Mouse (Mus musculus) ES-E14 (cell line): ENCODE data around the gene Nectin2. TPM values are rescaled to one million over a fixed set of nuclear protein-coding genes. Genes with fewer than 3 reads are reported as not detected.

Experiments used
- DNase-seq: peaks from one replicate; pipeline ENCODE4 v3.0.0-alpha.2; 2013; ENCODE audit warnings: low read depth, low spot score
- H3K27ac ChIP-seq: 2 replicates; pipeline ENCODE4 v1.5.1; 2012; ENCODE audit warnings: low read depth, mild to moderate bottlenecking, low read length, moderate library complexity, mixed read lengths; ENCODE audit not compliant: poor library complexity, insufficient read depth, severe bottlenecking
- H3K36me3 ChIP-seq: 2 replicates; pipeline ENCODE4 v1.6.1; 2012; ENCODE audit warnings: mild to moderate bottlenecking, low read length, moderate library complexity, mixed read lengths; ENCODE audit not compliant: control insufficient read depth, poor library complexity, insufficient read depth, severe bottlenecking
- H3K4me1 ChIP-seq, 2 experiments: fragments of 150-350 bp in 1 of 2; sonication (generic) in 1 of 2; 2 replicates each; pipeline ENCODE4 v1.6.1; 2012; ENCODE audit warnings: low read length in 2 of 2, mild to moderate bottlenecking in 1 of 2, mixed read lengths in 1 of 2; ENCODE audit not compliant: control insufficient read depth in 2 of 2, insufficient read depth in 2 of 2, poor library complexity in 1 of 2
- H3K4me3 ChIP-seq, 2 experiments: fragments of 150-350 bp in 1 of 2; sonication (generic) in 1 of 2; 2 replicates each; pipeline ENCODE4 v1.5.1; 2012; ENCODE audit warnings: low read length in 2 of 2, low read depth in 1 of 2, mild to moderate bottlenecking in 1 of 2, mixed read lengths in 1 of 2; ENCODE audit not compliant: insufficient read depth in 1 of 2, poor library complexity in 1 of 2, severe bottlenecking in 1 of 2
- H3K9ac ChIP-seq: 2 replicates; pipeline ENCODE4 v1.6.1; 2012; ENCODE audit warnings: low read depth, mild to moderate bottlenecking, low read length, mixed read lengths; ENCODE audit not compliant: poor library complexity, insufficient read depth, severe bottlenecking
- H3K9me3 ChIP-seq: fragments of 150-350 bp; sonication (generic); 2 replicates; pipeline ENCODE4 v1.6.1; 2012; ENCODE audit warnings: low read depth, mild to moderate bottlenecking, low read length; ENCODE audit not compliant: control insufficient read depth, insufficient read depth
- CHD2 ChIP-seq: IDR thresholded peaks from 2 replicates; pipeline ENCODE4 v1.6.1; 2014; ENCODE audit warnings: mild to moderate bottlenecking, low read depth, low read length, inconsistent platforms
- HCFC1 ChIP-seq: IDR thresholded peaks from 2 replicates; pipeline ENCODE4 v1.6.1; 2012; ENCODE audit warnings: low read length, inconsistent platforms, borderline replicate concordance; ENCODE audit not compliant: insufficient read depth
- MAFK ChIP-seq: IDR thresholded peaks from 2 replicates; pipeline ENCODE4 v1.6.1; 2014; ENCODE audit warnings: mild to moderate bottlenecking, low read depth, low read length, inconsistent platforms; ENCODE audit not compliant: insufficient read depth
- ZC3H11A ChIP-seq: IDR thresholded peaks from 2 replicates; pipeline ENCODE4 v1.6.1; 2012; ENCODE audit warnings: low read depth, mild to moderate bottlenecking, inconsistent platforms, low read length, borderline replicate concordance
- ZNF384 ChIP-seq: IDR thresholded peaks from 2 replicates; pipeline ENCODE4 v1.6.1; 2012; ENCODE audit warnings: low read depth, low read length, inconsistent platforms
- in situ Hi-C, 2 experiments: fragments of 600-800 bp; cut with MboI; formaldehyde crosslinking; loops; one replicate each; pipeline ENCODE4 v1.15.1; 2025; ENCODE audit warnings: low sequenced_read_pairs in 2 of 2, inconsistent platforms in 1 of 2; ENCODE audit not compliant: unreplicated experiment in 2 of 2
- total RNA-seq: library from RNA; depleted of rRNA; stranded (reverse); fragments of 300-350 nt; gene quantifications from 2 replicates; pipeline ENCODE4 v1.2.3, GENCODE M21; 2012

Gene Nectin2
- total RNA-seq, 1 experiment = 241 TPM

DNA sequence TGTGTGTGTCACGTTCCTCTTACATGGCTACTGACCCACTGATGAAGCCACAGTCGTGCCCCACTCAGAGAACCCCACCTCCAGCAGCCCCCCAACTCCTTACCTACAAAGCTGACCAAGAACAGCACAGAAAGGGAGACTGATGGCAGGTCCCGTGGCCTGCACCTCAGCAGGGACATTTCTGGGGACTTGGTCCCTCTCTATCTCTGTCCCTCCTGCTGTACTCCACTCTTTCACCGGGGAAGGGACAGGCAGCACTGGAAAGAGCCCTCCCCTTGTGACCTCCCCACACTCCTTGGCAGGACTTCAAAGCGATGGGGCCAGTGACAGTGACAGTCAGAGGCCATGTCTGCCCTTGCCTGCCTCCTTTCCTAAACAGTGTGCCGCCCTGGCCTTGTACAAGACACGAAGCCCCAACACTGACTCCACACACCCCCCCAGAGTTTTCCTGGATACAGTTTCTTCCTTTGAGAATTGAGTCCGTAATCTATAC lies 69.0 kb downstream of the Nectin2 start, which contains the start of the genes Gm44805 and Apoc4:
Gene Gm44805, minus strand, starts transcription at position 222 of the 493 bp plus-strand sequence.
Gene Apoc4, minus strand, starts transcription at position 278 of the 493 bp plus-strand sequence.
- Histone ChIP-seq H3K36me3 (no peaks in the 10 kb centered on the region), H3K4me3 (no peak within 1 kb of the TSS), H3K9me3 (no peaks in the 10 kb centered on the region), H3K9ac (no peak within 1 kb of the TSS), H3K4me1 (peaks cover 0 to 24% of the 10 kb centered on the region in 2 experiments; a peak in 3 of 4 replicates), H3K27ac (no peak within 1 kb of the TSS)
- in situ Hi-C loops = no loop called here
- no peak for DNase-seq
- TF ChIP-seq ZC3H11A (no peak), CHD2 (no peak), HCFC1 (no peak), MAFK (no peak), ZNF384 (no peak)

DNA sequence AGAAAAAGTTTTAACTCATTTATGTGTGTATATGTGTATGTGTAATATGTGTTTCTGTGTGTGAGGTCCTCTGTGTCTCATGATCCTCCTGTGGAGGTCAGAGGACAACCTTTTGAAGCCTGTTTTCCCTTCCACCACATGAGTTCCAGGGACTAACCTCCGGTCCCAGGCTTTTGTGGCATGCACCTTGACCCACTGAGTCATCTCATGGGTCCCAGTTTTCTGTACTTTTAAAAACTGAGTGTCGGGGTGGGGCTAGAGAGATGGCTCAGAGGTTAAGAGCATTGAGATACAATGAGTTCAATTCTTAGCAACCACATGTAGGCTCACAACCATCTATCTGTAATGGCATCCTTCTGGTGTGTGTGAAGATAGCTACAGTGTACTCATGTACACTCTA lies 69.6 kb downstream of the Nectin2 start:
- DNase-seq = no peak
- H3K9me3 ChIP-seq = no peaks in the 10 kb centered on the region
- no peak overlapping the region for H3K27ac ChIP-seq
- H3K4me1 ChIP-seq = peaks cover 0 to 20% of the 10 kb centered on the region in 2 experiments; a peak in 3 of 4 replicates
- no peaks in the 10 kb centered on the region for H3K36me3 ChIP-seq
- no peak for TF ChIP-seq MAFK
- TF ChIP-seq ZC3H11A = no peak
- TF ChIP-seq CHD2 = no peak
- no peak for TF ChIP-seq HCFC1
- no peak for TF ChIP-seq ZNF384
- H3K9ac ChIP-seq = no peak overlapping the region
- in situ Hi-C loops = no loop called here
- H3K4me3 ChIP-seq = no peak overlapping the region

DNA sequence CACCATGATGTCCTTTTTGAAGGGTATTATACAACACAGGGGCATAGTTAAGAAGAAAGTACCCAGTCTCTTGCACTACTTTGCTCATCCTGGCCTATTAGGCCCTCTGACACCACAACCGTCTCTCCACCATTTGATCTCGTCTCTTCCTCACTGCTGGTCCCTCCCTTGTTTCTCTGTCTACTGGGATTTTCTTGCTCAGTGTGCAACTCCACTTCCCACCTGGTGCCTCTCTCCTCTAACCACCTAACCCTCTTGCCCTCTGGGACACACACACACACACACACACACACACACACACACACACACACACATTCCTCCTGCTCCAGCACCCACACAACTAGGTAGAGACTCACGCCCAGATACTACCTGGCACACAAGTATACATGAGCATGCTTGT lies 71.4 kb downstream of the Nectin2 start:
- in situ Hi-C loops = no loop called here
- no peak overlapping the region for H3K9ac ChIP-seq
- H3K27ac ChIP-seq = no peak overlapping the region
- H3K36me3 ChIP-seq = no peaks in the 10 kb centered on the region
- no peaks in the 10 kb centered on the region for H3K9me3 ChIP-seq
- H3K4me3 ChIP-seq = no peak overlapping the region
- H3K4me1 ChIP-seq = peaks cover 0 to 13% of the 10 kb centered on the region in 2 experiments; a peak in 3 of 4 replicates
- TF ChIP-seq ZNF384 (no peak), ZC3H11A (no peak), HCFC1 (no peak), MAFK (no peak), CHD2 (no peak)
- DNase-seq = no peak

DNA sequence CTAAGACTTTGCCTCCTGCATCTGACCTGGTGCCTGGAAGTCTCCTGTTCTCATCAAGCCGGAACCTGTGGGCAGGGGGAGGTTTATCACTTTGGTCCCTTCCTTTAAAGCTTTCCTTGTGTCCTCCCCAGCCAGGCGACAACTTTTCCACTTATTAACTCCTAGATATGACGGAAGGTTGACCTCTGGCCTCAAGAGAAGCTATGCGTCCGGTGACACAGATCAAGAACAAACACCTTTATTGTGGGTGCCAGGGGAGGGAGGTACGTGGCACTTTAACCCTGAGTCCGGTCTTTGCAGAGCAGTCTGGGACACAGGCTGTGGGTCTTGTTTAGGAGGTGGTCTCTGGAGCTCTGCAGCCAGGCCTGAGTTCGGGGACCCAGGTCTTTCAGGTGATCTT lies 72.4 kb downstream of the Nectin2 start, which contains the start of gene Apoc2:
Gene Apoc2, minus strand, starts transcription at position 70 of the 400 bp plus-strand sequence.
- Histone ChIP-seq H3K4me3 (no peak within 1 kb of the TSS), H3K27ac (no peak within 1 kb of the TSS), H3K9ac (no peak within 1 kb of the TSS), H3K9me3 (no peaks in the 10 kb centered on the region), H3K36me3 (no peaks in the 10 kb centered on the region), H3K4me1 (peaks cover 0 to 17% of the 10 kb centered on the region in 2 experiments; a peak in 3 of 4 replicates)
- in situ Hi-C loops = no loop called here
- TF ChIP-seq CHD2 = no peak
- TF ChIP-seq MAFK = no peak
- TF ChIP-seq ZNF384 = no peak
- TF ChIP-seq HCFC1 = no peak
- TF ChIP-seq ZC3H11A = no peak
- DNase-seq = no peak
